Mouse (Mus musculus): ENCODE data around the gene Ptgfrn.

The Ptgfrn gene

DNA sequence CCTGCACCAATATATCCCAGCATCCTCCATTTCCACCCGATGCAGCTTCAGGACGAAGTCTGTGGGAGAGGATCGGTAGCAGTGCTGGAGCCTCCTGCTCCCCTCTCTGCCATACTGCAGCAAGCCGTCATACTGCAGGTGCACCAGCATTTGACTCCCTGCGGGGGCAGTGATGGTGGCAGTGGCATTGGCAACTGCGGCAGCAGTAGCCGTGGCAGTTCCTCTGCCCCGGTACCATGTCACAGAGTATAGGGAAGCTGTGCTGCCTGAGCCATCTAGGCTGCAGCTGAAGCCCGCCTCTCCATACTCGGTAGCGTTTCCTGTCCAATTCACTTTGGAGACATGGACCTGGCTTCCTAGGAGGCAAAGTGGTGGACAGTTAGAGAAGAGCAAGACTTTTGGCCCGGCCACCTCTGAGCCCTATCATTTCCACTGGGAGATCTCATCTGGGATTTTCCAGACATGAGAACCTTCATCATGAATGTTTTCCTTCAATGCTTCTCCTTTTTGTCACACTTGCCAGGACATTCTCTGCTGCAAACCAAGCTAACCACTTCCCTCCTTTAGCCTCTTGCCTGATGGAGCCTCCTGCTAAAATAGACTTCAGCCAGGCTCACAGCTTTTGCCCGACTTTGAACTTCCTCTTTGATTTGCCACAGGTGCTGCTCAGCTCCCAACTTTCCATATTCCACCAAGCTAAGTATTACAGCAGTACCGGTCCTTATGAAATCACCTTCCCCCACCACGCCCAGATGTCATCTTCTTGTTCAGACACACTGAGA, 106.3 kb downstream of the Ptgfrn start:
- no peak for DNase-seq (ENCODE audit: low spot score in 2 of 2)

DNA sequence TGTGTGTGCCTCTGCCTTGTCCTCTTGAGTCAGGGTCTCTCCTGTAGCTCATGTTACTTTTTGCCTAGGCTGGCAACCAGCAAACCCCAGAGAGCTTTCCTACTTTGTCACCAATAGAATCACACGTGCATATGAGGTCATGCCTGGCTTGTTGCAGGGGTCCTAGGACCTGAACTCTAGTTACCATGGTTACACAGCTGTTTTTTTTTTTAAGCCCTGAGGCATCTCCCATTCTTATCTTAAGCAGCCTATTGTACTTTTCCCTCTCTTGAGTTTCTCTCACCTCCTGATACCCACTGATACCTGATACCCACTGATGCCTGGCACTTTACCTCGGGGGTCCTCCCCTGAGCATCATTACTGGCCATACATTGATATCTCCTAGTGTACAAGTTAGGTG, 110.3 kb downstream of the Ptgfrn start:
- DNase-seq (ENCODE audit: low spot score in 2 of 2): no peak

DNA sequence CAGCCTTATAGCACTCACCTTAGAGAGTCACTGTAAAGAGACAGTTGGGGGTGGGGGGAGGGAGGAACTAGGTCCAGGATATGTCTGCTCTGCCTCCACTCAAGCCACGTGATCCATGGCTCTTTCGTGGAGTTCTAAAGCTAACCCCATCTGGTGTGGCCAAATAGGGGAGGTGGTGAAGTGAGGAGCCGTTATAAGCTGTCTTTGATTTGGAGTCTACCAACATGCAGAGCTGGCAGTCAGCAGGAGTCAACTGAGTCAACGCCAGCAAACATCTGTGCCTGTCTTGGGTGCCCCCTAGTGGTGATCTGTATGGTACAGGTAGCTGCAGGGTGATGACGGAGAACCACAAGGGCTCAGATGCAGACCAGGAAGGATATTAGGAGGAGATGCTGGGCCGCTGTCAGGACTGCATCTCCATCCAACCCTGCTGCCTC, 111.2 kb downstream of the Ptgfrn start:
- DNase-seq (ENCODE audit: low spot score in 2 of 2): peak; percentile 72 to 89

DNA sequence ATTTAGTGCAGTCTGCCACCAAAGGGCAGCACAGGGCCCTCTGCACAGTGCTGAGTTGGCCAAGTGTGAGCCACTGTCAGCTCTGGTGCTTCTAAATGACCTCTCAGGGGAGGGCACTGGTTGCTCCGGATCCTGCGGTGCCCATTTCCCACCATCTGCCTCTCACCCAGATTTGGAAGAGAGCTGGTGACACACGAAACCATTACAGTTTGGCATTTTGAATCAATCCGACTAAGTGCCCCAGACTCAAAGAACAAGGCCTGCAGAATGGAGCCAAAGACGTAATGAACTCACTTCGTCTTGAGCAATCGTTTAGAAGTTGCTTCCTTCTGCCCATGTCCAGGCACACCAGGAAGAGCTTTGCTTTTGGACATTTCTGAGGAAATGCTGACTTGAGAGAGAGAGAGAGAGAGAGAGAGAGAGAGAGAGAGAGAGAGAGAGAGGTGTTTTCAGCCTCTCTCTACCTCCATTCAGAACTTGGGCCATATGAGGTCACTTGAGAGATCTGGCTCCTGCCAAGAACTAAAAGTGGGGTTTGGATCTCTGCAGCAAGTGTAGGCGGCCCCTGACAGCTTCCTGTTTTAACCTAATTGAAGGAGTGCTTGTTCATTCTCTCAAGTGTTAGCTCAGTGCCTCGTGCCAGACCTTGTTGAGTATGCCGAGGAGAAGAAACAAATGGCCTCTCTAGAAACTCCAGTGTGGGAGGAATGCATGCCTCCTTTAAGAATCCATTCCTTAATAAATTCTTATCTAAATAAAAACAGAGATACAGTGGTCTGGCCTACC, 112.1 kb downstream of the Ptgfrn start:
- no peak for DNase-seq (ENCODE audit: low spot score in 2 of 2)

DNA sequence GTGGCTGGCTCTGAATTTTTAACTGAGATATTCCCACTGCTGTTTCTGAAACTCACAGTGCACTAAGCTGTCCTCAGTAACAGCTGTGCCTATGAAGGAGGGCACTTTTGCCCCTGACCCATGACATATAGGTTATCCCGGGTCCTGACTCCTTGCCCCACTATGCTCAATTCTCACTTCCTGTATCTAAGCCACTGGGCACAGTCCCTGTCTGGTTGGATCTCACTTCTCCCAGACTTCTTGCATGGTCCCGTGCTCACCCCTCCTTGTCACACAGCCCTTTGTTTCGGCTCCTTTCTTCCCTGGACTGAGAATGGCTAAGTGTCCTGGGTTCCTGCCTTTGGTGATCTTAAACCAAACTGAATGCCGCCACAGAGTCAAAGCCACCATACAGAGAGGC, 115.8 kb downstream of the Ptgfrn start:
- DNase-seq (ENCODE audit: low spot score in 2 of 2): no peak

DNA sequence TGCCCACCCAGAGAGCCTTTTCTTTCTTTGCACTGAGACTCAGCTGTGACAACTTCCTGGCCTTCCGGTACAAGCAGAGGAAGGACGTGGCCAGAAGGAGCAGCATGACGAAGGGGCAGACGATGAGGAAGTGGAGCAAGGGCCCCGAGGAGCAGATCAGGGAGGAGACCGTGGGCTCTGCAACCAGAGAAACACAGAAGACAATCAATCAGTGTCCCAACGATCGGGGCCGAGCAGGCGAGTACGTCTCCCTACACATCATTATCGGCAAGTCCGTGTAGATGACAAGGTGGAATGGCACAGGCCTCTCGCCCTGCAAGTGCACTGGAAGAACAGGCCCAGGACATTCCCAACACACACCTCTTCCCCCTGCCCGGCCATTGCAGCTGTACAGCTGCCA, 116.4 kb downstream of the Ptgfrn start:
- peak in 1 of 2 experiments; percentile 69 for DNase-seq (ENCODE audit: low spot score in 2 of 2)

DNA sequence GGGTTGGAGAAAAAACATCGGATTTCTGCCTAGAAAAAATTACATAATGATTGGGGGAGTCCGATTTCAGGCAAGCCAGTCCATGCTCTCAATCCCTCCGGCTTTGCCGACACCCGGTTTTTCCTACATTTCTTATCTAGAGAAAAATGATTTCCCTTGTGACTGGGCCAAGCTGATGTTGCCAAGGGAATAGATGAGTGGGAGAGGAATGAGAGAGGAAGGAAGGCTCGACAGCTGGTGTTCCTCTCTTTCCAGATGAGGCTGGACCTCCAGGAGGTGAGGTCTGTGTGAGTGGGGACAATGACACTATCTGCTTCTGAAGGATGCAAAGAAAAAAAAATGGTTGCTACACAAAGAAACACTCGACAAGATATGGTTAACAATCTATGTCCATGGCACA, 116.9 kb downstream of the Ptgfrn start:
- DNase-seq (ENCODE audit: low spot score in 2 of 2): no peak

Measured in spleen, postnatal 4 days (tissue).